Comparison of ENCODE assay signal across 7 mouse cellular contexts in genomic region chr12:69356546-69357299, GRCm38 (mm10). TPM values are rescaled to one million over a fixed set of nuclear protein-coding genes. Genes with fewer than 3 reads are reported as not detected.
DNase-seq lines count a peak whose midpoint lies in the region; ATAC-seq and TF ChIP-seq lines count a peak whose summit lies in the region.

Gene Nemf (minus strand): TSS chr12:69357165.

- DNase-seq in adrenal gland, postnatal 25 days, result peak; percentile 82
- DNase-seq in heart, adult 18-20 months, result peak; percentile 93 to 95
- peak; percentile 95 for DNase-seq in kidney, adult 2 months
- peak; percentile 74 to 80 for DNase-seq in spleen, adult 2 months (ENCODE audit: low read depth in 1 of 2, low spot score in 2 of 2)

- H3K9ac ChIP-seq in embryonic facial prominence, embryonic 12.5 days, result peak within 1 kb of the TSS; percentile 92
- H3K9ac ChIP-seq in limb, embryonic 12.5 days (replicated peaks), result peak within 1 kb of the TSS; percentile 92
- peak within 1 kb of the TSS; percentile 77 for H3K9ac ChIP-seq in midbrain, embryonic 15.5 days

- H3K27me3 ChIP-seq in embryonic facial prominence, embryonic 12.5 days, result no peaks in the 10 kb centered on the region
- H3K27me3 ChIP-seq in kidney, adult 2 months (replicated peaks; ENCODE audit: control insufficient read depth, insufficient read depth, low read length), result no peaks in the 10 kb centered on the region
- no peaks in the 10 kb centered on the region for H3K27me3 ChIP-seq in limb, embryonic 12.5 days
- H3K27me3 ChIP-seq in midbrain, embryonic 15.5 days (replicated peaks), result no peaks in the 10 kb centered on the region
- no peaks in the 10 kb centered on the region for H3K27me3 ChIP-seq in spleen, adult 2 months (ENCODE audit: control insufficient read depth, insufficient read depth, low read length)

- H3K36me3 ChIP-seq in embryonic facial prominence, embryonic 12.5 days, result peaks cover 20% of the 10 kb centered on the region
- peaks cover 5% of the 10 kb centered on the region; the same call in 1 of the 2 replicates for H3K36me3 ChIP-seq in kidney, adult 2 months (ENCODE audit: control insufficient read depth, insufficient read depth, low read length)
- peaks cover 34% of the 10 kb centered on the region for H3K36me3 ChIP-seq in limb, embryonic 12.5 days
- peaks cover 13% of the 10 kb centered on the region for H3K36me3 ChIP-seq in midbrain, embryonic 15.5 days (replicated peaks)
- H3K36me3 ChIP-seq in spleen, adult 2 months (ENCODE audit: control insufficient read depth, insufficient read depth, low read length), result peaks cover 10% of the 10 kb centered on the region

- no peak for ATAC-seq in embryonic facial prominence, embryonic 12.5 days (ENCODE audit: insufficient number of reproducible peaks, insufficient read depth, low FRiP score, low TSS enrichment)
- ATAC-seq in limb, embryonic 12.5 days (ENCODE audit: insufficient number of reproducible peaks, insufficient read depth, low FRiP score, low TSS enrichment, low read depth), result peak; percentile 26; the same call in 1 of the 2 replicates
- ATAC-seq in midbrain, embryonic 15.5 days (replicated peaks), result peak; percentile 53

- no peak for TF ChIP-seq CTCF in kidney, adult 2 months (conservative IDR thresholded peaks at IDR 0.05; ENCODE audit: insufficient read depth, insufficient read length, low read depth, low read length)
- no peak for TF ChIP-seq CTCF in spleen, adult 2 months (IDR thresholded peaks at IDR 0.05; ENCODE audit: extremely low read depth, insufficient read depth, insufficient read length, insufficient replicate concordance)

- H3K4me1 ChIP-seq in embryonic facial prominence, embryonic 12.5 days, result no peaks in the 10 kb centered on the region
- peaks cover 7% of the 10 kb centered on the region; the same call in 1 of the 2 replicates for H3K4me1 ChIP-seq in kidney, adult 2 months (ENCODE audit: control insufficient read depth, insufficient read depth, low read length)
- H3K4me1 ChIP-seq in limb, embryonic 12.5 days (replicated peaks), result peaks cover 9% of the 10 kb centered on the region
- peaks cover 13% of the 10 kb centered on the region for H3K4me1 ChIP-seq in midbrain, embryonic 15.5 days
- no peaks in the 10 kb centered on the region for H3K4me1 ChIP-seq in spleen, adult 2 months (ENCODE audit: control insufficient read depth, insufficient read depth, insufficient read length)

- H3K4me2 ChIP-seq in embryonic facial prominence, embryonic 12.5 days (replicated peaks), result peak within 1 kb of the TSS; percentile 68
- peak within 1 kb of the TSS; percentile 78 for H3K4me2 ChIP-seq in limb, embryonic 12.5 days
- peak within 1 kb of the TSS; percentile 71 for H3K4me2 ChIP-seq in midbrain, embryonic 15.5 days

- peak within 1 kb of the TSS; percentile 83 for H3K4me3 ChIP-seq in embryonic facial prominence, embryonic 12.5 days
- H3K4me3 ChIP-seq in kidney, adult 2 months (ENCODE audit: insufficient read depth, low read depth, low read length), result peak within 1 kb of the TSS; percentile 70
- peak within 1 kb of the TSS; percentile 86 for H3K4me3 ChIP-seq in limb, embryonic 12.5 days (replicated peaks)
- peak within 1 kb of the TSS; percentile 68 for H3K4me3 ChIP-seq in midbrain, embryonic 15.5 days
- H3K4me3 ChIP-seq in spleen, adult 2 months (ENCODE audit: extremely low read depth, insufficient read depth, insufficient read length), result peak within 1 kb of the TSS; percentile 99

- H3K9me3 ChIP-seq in embryonic facial prominence, embryonic 12.5 days, result no peaks in the 10 kb centered on the region
- H3K9me3 ChIP-seq in limb, embryonic 12.5 days, result no peaks in the 10 kb centered on the region
- no peaks in the 10 kb centered on the region for H3K9me3 ChIP-seq in midbrain, embryonic 15.5 days

- peak; percentile 95 for TF ChIP-seq POLR2A in kidney, adult 2 months (IDR thresholded peaks at IDR 0.05; ENCODE audit: low read depth, low read length)
- TF ChIP-seq POLR2A in spleen, adult 2 months (IDR thresholded peaks at IDR 0.05; ENCODE audit: low read depth, low read length), result peak; percentile 94

- under 1% methylated on average over 50 of the region's 50 CpGs for WGBS in embryonic facial prominence, embryonic 12.5 days
- under 1% methylated on average over 48 of the region's 50 CpGs for WGBS in kidney, adult 2 months
- 1% methylated on average over 40 of the region's 50 CpGs for WGBS in limb, embryonic 12.5 days
- under 1% methylated on average over 48 of the region's 50 CpGs for WGBS in midbrain, embryonic 15.5 days
- under 1% methylated on average over 50 of the region's 50 CpGs for WGBS in spleen, adult 2 months

- H3K27ac ChIP-seq in embryonic facial prominence, embryonic 12.5 days, result peak within 1 kb of the TSS; percentile 71
- peak within 1 kb of the TSS; percentile 74 for H3K27ac ChIP-seq in kidney, adult 2 months (ENCODE audit: insufficient read depth, low read depth, low read length)
- peak within 1 kb of the TSS; percentile 83 for H3K27ac ChIP-seq in limb, embryonic 12.5 days
- peak within 1 kb of the TSS; percentile 81 for H3K27ac ChIP-seq in midbrain, embryonic 15.5 days
- peak within 1 kb of the TSS; percentile 68 for H3K27ac ChIP-seq in spleen, adult 2 months (ENCODE audit: insufficient read depth, low read length)

RNA-seq across cellular contexts. Expression of gene Nemf, which starts in this region (rescaled TPM):
- 41.7 and 47.0 TPM in 2 replicates for total RNA-seq in adrenal gland, postnatal 25 days (2021)
- polyA plus RNA-seq in embryonic facial prominence, embryonic 12.5 days (2016; fragmentation: Nextera tagmentation; extraction: Ambion mirVana), result 94.1 and 95.4 TPM in 2 replicates
- 10 to 100 TPM; 22.8 to 23.2 TPM for total RNA-seq in heart, adult 18-20 months (2021)
- polyA plus RNA-seq in kidney, adult 2 months (2012; rRNA removed), result 3.4 and 4.7 TPM in 2 replicates
- polyA plus RNA-seq in limb, embryonic 12.5 days (2016; fragmentation: Nextera tagmentation; extraction: Ambion mirVana), result 95.1 and 99.3 TPM in 2 replicates
- 87.0 and 93.6 TPM in 2 replicates for polyA plus RNA-seq in midbrain, embryonic 15.5 days (2015; fragmentation: Nextera tagmentation; extraction: Ambion mirVana)
- polyA plus RNA-seq in spleen, adult 2 months (2012; rRNA removed), result 2.3 and 2.6 TPM in 2 replicates

Comparison
In these comparisons a context has a peak if more than half of its experiments do, and no peak if none do; other contexts are left out.
1. RNA of gene Nemf (polyA plus RNA-seq): 95.1 to 99.3 TPM in limb, embryonic 12.5 days, 94.1 to 95.4 TPM in embryonic facial prominence, embryonic 12.5 days and 87.0 to 93.6 TPM in midbrain, embryonic 15.5 days; 3.4 to 4.7 TPM in kidney, adult 2 months and 2.3 to 2.6 TPM in spleen, adult 2 months; every median in the first group is over 10 times any median in the second.
2. Peak in every context shown above with its lines, with median percentiles within 50 percentile points of each other: DNase-seq, H3K27ac ChIP-seq, H3K4me2 ChIP-seq, H3K4me3 ChIP-seq and H3K9ac ChIP-seq.